Mouse (Mus musculus) midbrain, embryonic 15.5 days (tissue): Measurements from ENCODE around the gene Olfr705. TPM values are rescaled to one million over a fixed set of nuclear protein-coding genes. Genes with fewer than 3 reads are reported as not detected.
"Not testable (repeated sequence)": the region's sequence is repeated elsewhere in the genome, so short reads cannot be mapped to it uniquely, and the experiment has no call there.

Experiments
- ATAC-seq: fragments of 200-750 bp; cut with Nextera tagmentation; replicated peaks from 2 replicates; pipeline ENCODE4 v1.8.0; 2017; ENCODE audit warnings: moderate TSS enrichment
- H3K27ac ChIP-seq: fragments of 300-500 bp; sonication (generic); 2 replicates; pipeline ENCODE4 v1.5.1; 2015; ENCODE audit warnings: mild to moderate bottlenecking, inconsistent platforms
- H3K27me3 ChIP-seq: fragments of 300-500 bp; sonication (generic); replicated peaks from 2 replicates; pipeline ENCODE4 v1.6.1; 2015; ENCODE audit warnings: inconsistent platforms
- H3K36me3 ChIP-seq: fragments of 300-500 bp; sonication (generic); replicated peaks from 2 replicates; pipeline ENCODE4 v1.6.1; 2015; ENCODE audit warnings: inconsistent platforms
- H3K4me1 ChIP-seq: fragments of 300-500 bp; sonication (generic); 2 replicates; pipeline ENCODE4 v1.6.1; 2015; ENCODE audit warnings: inconsistent platforms
- H3K4me2 ChIP-seq: fragments of 300-500 bp; sonication (generic); 2 replicates; pipeline ENCODE4 v1.6.1; 2015; ENCODE audit warnings: inconsistent platforms, mild to moderate bottlenecking, moderate library complexity
- H3K4me3 ChIP-seq: fragments of 300-500 bp; sonication (generic); 2 replicates; pipeline ENCODE4 v1.5.1; 2015; ENCODE audit warnings: mild to moderate bottlenecking, inconsistent platforms
- H3K9ac ChIP-seq: fragments of 300-500 bp; sonication (generic); 2 replicates; pipeline ENCODE4 v1.6.1; 2015; ENCODE audit warnings: mild to moderate bottlenecking, inconsistent platforms
- H3K9me3 ChIP-seq: fragments of 300-500 bp; sonication (generic); 2 replicates; pipeline ENCODE4 v1.6.1; 2016; ENCODE audit warnings: inconsistent platforms
- WGBS: fragments of 180-500 bp; shearing (Covaris S2); methylation state at CpG from one replicate; pipeline ENCODE4 v1.1.7; 2015; ENCODE audit warnings: mixed read lengths; 5-methylcytosine and 5-hydroxymethylcytosine counted together
- polyA plus RNA-seq: library from polyadenylated mRNA; unstranded; fragments of >200 nt; fragmentation: Nextera tagmentation; extraction: Ambion mirVana; gene quantifications from 2 replicates; pipeline ENCODE4 v1.2.1, GENCODE M21; 2015

The Olfr705 gene
- polyA plus RNA-seq = not detected in 2 replicates

DNA sequence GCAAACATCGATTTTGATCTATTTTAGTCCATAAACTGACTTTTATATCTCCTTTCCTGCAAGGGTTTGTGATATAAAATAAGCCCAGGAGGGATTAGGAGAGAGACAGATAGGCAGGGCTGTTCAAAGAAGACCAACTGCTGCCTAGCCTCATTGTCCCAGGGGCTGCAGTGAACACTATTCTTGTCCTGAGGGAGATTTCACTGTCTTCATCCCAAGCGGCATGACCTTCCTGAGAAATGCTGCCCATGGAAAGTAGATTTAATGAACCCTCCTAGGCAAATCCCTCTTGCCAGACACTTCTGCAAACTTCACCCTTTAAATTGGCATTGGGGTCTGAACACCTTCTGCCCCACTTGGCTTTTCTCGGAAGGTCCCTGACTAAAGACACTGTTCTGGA, at the start of gene Olfr705:
TSS of gene Olfr705 (minus strand) at position 101 of the 400 bp plus-strand sequence.
- Histone ChIP-seq H3K4me1 (no peaks in the 10 kb centered on the region), H3K9me3 (no peaks in the 10 kb centered on the region), H3K9ac (no peak within 1 kb of the TSS), H3K27ac (no peak within 1 kb of the TSS), H3K36me3 (no peaks in the 10 kb centered on the region), H3K4me3 (no peak within 1 kb of the TSS), H3K4me2 (no peak within 1 kb of the TSS), H3K27me3 (no peaks in the 10 kb centered on the region)
- 76% methylated on average over 3 of the region's 3 CpGs for WGBS
- ATAC-seq = no peak

DNA sequence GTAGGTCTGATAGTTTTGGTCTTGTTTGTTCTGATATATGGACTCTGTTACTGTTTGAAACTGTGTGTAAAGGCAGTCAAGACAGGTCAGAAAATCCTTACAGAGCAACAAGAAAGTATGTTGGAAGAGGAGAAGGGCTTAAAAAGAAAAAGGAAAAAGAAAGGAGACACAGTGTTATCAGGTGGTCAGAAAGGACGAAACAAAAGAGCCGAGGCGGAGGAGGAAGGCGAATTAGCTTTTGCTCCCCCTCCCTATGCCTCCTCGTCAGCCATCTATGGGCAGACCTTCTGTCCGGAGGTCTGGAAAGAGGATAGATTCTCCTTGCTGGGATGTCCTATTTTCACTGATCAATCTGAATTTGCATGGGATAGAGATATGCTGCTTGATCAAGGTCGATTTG, 44.3 kb upstream of the Olfr705 start:
- H3K27ac ChIP-seq, H3K27me3 ChIP-seq, ATAC-seq, H3K4me3 ChIP-seq, H3K9ac ChIP-seq, H3K4me2 ChIP-seq, H3K4me1 ChIP-seq, H3K9me3 ChIP-seq, H3K36me3 ChIP-seq: not testable (repeated sequence)
- 92% methylated on average over 7 of the region's 7 CpGs for WGBS

DNA sequence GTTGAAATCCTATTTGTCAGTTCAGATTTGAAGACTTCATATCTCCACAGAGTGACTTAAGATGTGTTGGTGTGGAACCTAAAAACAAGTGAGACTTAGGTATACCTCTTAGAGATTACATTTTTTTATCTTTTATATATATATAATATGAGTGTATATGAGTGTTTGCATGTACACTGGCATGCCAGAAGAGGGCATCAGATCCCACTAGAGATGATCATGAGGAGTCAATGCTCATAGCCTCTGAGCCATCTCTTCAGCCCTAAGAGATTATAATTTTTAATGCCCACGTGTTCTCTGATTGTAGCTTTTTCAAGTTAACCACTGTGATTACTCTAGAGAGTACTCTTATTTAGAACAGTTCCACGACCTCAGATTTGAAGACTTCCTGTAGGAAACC, 31.0 kb upstream of the Olfr705 start, which contains the start of gene Olfr1532-ps1:
TSS of gene Olfr1532-ps1 (plus strand) at position 326 of the 400 bp plus-strand sequence.
- no peak within 1 kb of the TSS for H3K9ac ChIP-seq
- H3K27ac ChIP-seq = no peak within 1 kb of the TSS
- no peaks in the 10 kb centered on the region for H3K27me3 ChIP-seq
- H3K4me3 ChIP-seq = no peak within 1 kb of the TSS
- no peak for ATAC-seq
- no peaks in the 10 kb centered on the region for H3K9me3 ChIP-seq
- H3K4me1 ChIP-seq = no peaks in the 10 kb centered on the region
- H3K4me2 ChIP-seq = no peak within 1 kb of the TSS
- 59% methylated on average over 2 of the region's 2 CpGs for WGBS
- H3K36me3 ChIP-seq = no peaks in the 10 kb centered on the region

DNA sequence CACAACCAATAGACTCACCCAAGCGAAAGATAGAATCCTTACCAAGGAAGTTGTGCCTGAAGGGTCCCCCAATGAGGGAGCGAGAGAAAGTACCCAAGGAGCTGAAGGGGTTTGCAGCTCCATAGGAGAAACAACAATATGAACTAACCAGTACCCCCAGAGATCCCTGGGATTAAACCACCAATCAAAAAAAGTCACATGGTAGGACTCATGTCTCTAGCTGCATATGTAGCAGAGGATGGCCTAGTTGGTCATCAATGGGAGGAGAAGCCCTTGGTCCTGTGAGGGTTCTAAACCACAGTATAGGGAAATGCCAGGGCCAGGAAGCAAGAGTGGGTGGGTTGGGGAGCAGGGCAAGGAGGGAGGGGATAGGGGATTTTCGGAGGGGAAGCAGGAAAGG, 24.4 kb upstream of the Olfr705 start, which contains the start of gene Olfr707:
TSS of gene Olfr707 (minus strand) at position 101 of the 400 bp plus-strand sequence.
- not testable (repeated sequence) for H3K27ac ChIP-seq, H3K4me1 ChIP-seq, H3K9me3 ChIP-seq, H3K4me3 ChIP-seq, H3K27me3 ChIP-seq, H3K9ac ChIP-seq, ATAC-seq, H3K36me3 ChIP-seq, H3K4me2 ChIP-seq
- 87% methylated on average over 3 of the region's 3 CpGs for WGBS

DNA sequence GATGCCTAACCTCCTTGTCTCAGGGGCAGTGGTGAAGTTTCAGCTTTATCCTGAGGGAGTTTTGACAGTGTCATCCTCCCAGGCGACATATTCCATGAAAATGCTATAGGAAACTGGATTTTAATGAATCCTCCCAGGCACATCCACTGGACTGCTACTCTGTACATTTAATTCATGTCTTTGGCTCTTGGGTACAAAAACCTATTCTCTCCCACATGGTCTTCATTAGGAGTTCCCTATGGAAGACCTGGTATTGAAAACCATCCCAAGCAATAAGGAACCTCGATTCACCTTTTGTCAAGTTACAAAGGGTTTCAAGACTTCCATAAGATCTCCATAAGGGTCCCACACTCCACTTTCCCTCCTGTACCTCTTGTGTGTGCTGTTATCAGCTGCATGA, 11.4 kb upstream of the Olfr705 start, which contains the start of gene Olfr706:
TSS of gene Olfr706 (minus strand) at position 101 of the 400 bp plus-strand sequence.
- no peaks in the 10 kb centered on the region for H3K4me1 ChIP-seq
- no peaks in the 10 kb centered on the region for H3K9me3 ChIP-seq
- ATAC-seq = no peak
- no peak within 1 kb of the TSS for H3K4me3 ChIP-seq
- H3K27ac ChIP-seq = no peak within 1 kb of the TSS
- H3K27me3 ChIP-seq = no peaks in the 10 kb centered on the region
- H3K4me2 ChIP-seq = no peak within 1 kb of the TSS
- 88% methylated on average over 2 of the region's 2 CpGs for WGBS
- no peak within 1 kb of the TSS for H3K9ac ChIP-seq
- no peaks in the 10 kb centered on the region for H3K36me3 ChIP-seq

DNA sequence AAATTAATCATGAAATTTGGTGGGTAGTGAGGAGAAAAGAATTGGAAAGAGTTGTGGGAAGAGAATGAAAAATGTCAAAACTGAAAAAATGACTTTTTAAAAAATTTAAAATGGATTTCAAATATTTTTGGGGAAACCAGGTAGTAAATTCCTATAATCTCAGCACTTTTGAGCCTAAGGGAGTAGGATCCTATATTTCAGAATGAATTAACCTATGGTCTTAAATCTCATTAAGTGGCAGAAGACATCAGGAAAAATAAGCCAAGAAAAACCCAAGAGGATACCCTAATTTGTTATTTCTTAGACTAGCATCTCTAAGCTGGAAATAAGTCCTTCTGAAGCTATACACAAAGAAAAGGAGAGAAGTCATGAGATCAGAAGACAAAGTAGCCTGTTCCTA, 13.8 kb downstream of the Olfr705 start, which contains the start of gene Olfr704:
TSS of gene Olfr704 (plus strand) at position 301 of the 400 bp plus-strand sequence.
- H3K27me3 ChIP-seq = no peaks in the 10 kb centered on the region
- no peak within 1 kb of the TSS for H3K9ac ChIP-seq
- no peak within 1 kb of the TSS for H3K4me3 ChIP-seq
- no peak within 1 kb of the TSS for H3K27ac ChIP-seq
- ATAC-seq = no peak
- H3K4me1 ChIP-seq = no peaks in the 10 kb centered on the region
- no peaks in the 10 kb centered on the region for H3K36me3 ChIP-seq
- no peaks in the 10 kb centered on the region for H3K9me3 ChIP-seq
- no peak within 1 kb of the TSS for H3K4me2 ChIP-seq

DNA sequence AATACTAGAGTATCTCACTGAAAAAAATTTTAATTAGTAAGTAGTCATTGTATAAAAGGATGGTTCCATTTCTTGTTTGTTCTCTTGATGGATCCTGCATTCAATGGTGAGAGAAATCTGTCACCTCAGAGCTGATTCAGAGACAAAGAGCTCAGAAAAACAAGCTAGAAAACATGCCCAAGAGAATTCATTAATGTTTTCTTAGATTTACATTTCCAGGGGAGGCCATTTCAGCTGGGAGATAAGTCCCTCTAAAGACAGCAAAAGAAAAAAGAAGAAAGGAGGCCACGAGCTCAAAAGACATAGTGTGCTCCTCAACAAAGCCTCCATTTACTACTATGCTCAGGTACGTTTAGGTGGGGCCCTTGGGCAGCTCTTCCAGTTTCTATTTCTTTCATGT, 33.6 kb downstream of the Olfr705 start, which contains the start of gene Olfr703:
TSS of gene Olfr703 (plus strand) at position 301 of the 400 bp plus-strand sequence.
- Histone ChIP-seq H3K4me2 (no peak within 1 kb of the TSS), H3K27me3 (no peaks in the 10 kb centered on the region), H3K9ac (no peak within 1 kb of the TSS), H3K27ac (no peak within 1 kb of the TSS), H3K4me3 (no peak within 1 kb of the TSS), H3K36me3 (no peaks in the 10 kb centered on the region), H3K9me3 (0 out of 2 replicates have a peak, but pooled peaks cover 4% of the 10 kb centered on the region), H3K4me1 (no peaks in the 10 kb centered on the region)
- 74% methylated on average over 2 of the region's 2 CpGs for WGBS
- no peak for ATAC-seq

DNA sequence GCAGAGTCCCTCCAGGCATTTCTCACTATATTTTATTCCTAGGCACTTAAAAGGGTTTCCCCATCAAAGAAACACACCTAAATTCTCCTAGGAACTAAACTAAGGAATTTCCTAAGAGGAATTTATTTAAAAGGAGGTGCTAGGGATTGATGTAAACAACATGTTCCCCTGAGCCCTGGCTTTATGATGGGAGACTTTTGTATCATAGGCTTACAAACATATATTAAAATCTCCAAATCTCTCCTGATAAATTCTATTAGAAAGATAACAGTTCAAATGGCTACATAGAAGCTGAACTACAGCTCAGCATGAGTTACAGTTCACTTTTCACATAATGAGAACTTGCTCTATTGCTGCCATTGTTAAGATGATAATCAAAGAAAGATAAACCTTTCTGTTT, 42.9 kb downstream of the Olfr705 start, which contains the start of gene Olfr702:
TSS of gene Olfr702 (minus strand) at position 101 of the 400 bp plus-strand sequence.
- Histone ChIP-seq H3K4me3 (no peak within 1 kb of the TSS), H3K27ac (no peak within 1 kb of the TSS), H3K9ac (no peak within 1 kb of the TSS), H3K4me1 (no peaks in the 10 kb centered on the region), H3K4me2 (no peak within 1 kb of the TSS), H3K9me3 (no peaks in the 10 kb centered on the region), H3K36me3 (no peaks in the 10 kb centered on the region), H3K27me3 (no peaks in the 10 kb centered on the region)
- no peak for ATAC-seq

Other genes starting within 250 kb of the Olfr705 start
- gene Olfr693, start 196.3 kb downstream of the Olfr705 start, polyA plus RNA-seq = 0.05 TPM in 1 of 2 replicates, not detected in the other
- not detected in 2 replicates for gene Olfr694, start 185.1 kb downstream of the Olfr705 start, polyA plus RNA-seq
- gene Olfr695, start 160.5 kb downstream of the Olfr705 start, polyA plus RNA-seq = not detected in 2 replicates
- gene Olfr697, start 134.4 kb downstream of the Olfr705 start, polyA plus RNA-seq = not detected in 2 replicates
- not detected in 2 replicates for gene Olfr698, start 121.5 kb downstream of the Olfr705 start, polyA plus RNA-seq
- not detected in 2 replicates for gene Olfr699, start 83.7 kb downstream of the Olfr705 start, polyA plus RNA-seq
- gene Olfr700, start 68.1 kb downstream of the Olfr705 start, polyA plus RNA-seq = not detected in 2 replicates
- gene Olfr701, start 62.8 kb downstream of the Olfr705 start, polyA plus RNA-seq = not detected in 2 replicates
- not detected in 2 replicates for gene Olfr702, start 43.0 kb downstream of the Olfr705 start, polyA plus RNA-seq
- not detected in 2 replicates for gene Olfr703, start 33.5 kb downstream of the Olfr705 start, polyA plus RNA-seq
- gene Olfr704, start 13.7 kb downstream of the Olfr705 start, polyA plus RNA-seq = not detected in 2 replicates
- not detected in 2 replicates for gene Olfr706, start 11.3 kb upstream of the Olfr705 start, polyA plus RNA-seq
- not detected in 2 replicates for gene Olfr707, start 24.4 kb upstream of the Olfr705 start, polyA plus RNA-seq
- not detected in 2 replicates for gene Olfr1532-ps1, start 31.1 kb upstream of the Olfr705 start, polyA plus RNA-seq
- not detected in 2 replicates for gene Olfr709-ps1, start 55.3 kb upstream of the Olfr705 start, polyA plus RNA-seq
- not detected in 2 replicates for gene Olfr710, start 71.4 kb upstream of the Olfr705 start, polyA plus RNA-seq
- not detected in 2 replicates for gene Olfr6, start 87.0 kb upstream of the Olfr705 start, polyA plus RNA-seq
- gene Olfr711, start 98.6 kb upstream of the Olfr705 start, polyA plus RNA-seq = not detected in 2 replicates
- not detected in 2 replicates for gene Olfr2, start 129.2 kb upstream of the Olfr705 start, polyA plus RNA-seq
- gene Olfr713, start 154.3 kb upstream of the Olfr705 start, polyA plus RNA-seq = not detected in 2 replicates
- not detected in 2 replicates for gene Olfr714, start 194.1 kb upstream of the Olfr705 start, polyA plus RNA-seq
- not detected in 2 replicates for gene Olfr17, start 216.3 kb upstream of the Olfr705 start, polyA plus RNA-seq
- gene Olfr715b, start 233.5 kb upstream of the Olfr705 start, polyA plus RNA-seq = not detected in 2 replicates